Mouse (Mus musculus) spleen, adult 2 months (tissue): ENCODE measurements around the gene Pappa. TPM values are rescaled to one million over a fixed set of nuclear protein-coding genes. Genes with fewer than 3 reads are reported as not detected.

Experiments used
- DNase-seq, 2 experiments: peaks; one replicate each; pipeline versions ENCODE4 v3.0.0 to v3.0.0-alpha.2; 2012 to 2021; ENCODE audit warnings: low spot score in 2 of 2, low read depth in 1 of 2
- H3K27ac ChIP-seq: fragments of 200-500 bp; 2 replicates; pipeline ENCODE4 v1.5.1; 2012; ENCODE audit warnings: low read length, inconsistent platforms; ENCODE audit not compliant: insufficient read depth
- H3K27me3 ChIP-seq: fragments of 200-500 bp; 2 replicates; pipeline ENCODE4 v1.6.1; 2012; ENCODE audit warnings: mild to moderate bottlenecking, moderate library complexity, low read length, inconsistent platforms; ENCODE audit not compliant: control insufficient read depth, insufficient read depth
- H3K36me3 ChIP-seq: fragments of 200-500 bp; 2 replicates; pipeline ENCODE4 v1.6.1; 2012; ENCODE audit warnings: mild to moderate bottlenecking, low read length, inconsistent platforms; ENCODE audit not compliant: control insufficient read depth, insufficient read depth
- H3K4me1 ChIP-seq: fragments of 200-500 bp; 2 replicates; pipeline ENCODE4 v1.6.1; 2011; ENCODE audit warnings: inconsistent platforms; ENCODE audit not compliant: control insufficient read depth, insufficient read depth, insufficient read length
- H3K4me3 ChIP-seq: fragments of 200-500 bp; 2 replicates; pipeline ENCODE4 v1.5.1; 2011; ENCODE audit warnings: mild to moderate bottlenecking, inconsistent platforms; ENCODE audit not compliant: insufficient read depth, insufficient read length; ENCODE audit errors: extremely low read depth
- CTCF ChIP-seq: fragments of 200-500 bp; IDR thresholded peaks from 2 replicates; pipeline ENCODE4 v1.5.1; 2011; ENCODE audit warnings: mild to moderate bottlenecking, inconsistent platforms; ENCODE audit not compliant: insufficient read depth, insufficient read length, insufficient replicate concordance; ENCODE audit errors: extremely low read depth
- POLR2A ChIP-seq: fragments of 200-500 bp; IDR thresholded peaks from 2 replicates; pipeline ENCODE4 v1.6.1; 2011; ENCODE audit warnings: low read depth, low read length, inconsistent platforms
- WGBS: fragments of 180-500 bp; shearing (Covaris S2); methylation state at CpG from one replicate; pipeline ENCODE4 v1.1.7; 2018; 5-methylcytosine and 5-hydroxymethylcytosine counted together
- polyA plus RNA-seq: library from polyadenylated mRNA; depleted of rRNA; stranded (reverse); fragments of >200 nt; gene quantifications from 2 replicates; pipeline ENCODE4 v1.2.3, GENCODE M21; 2012

The Pappa gene
- polyA plus RNA-seq, 1 experiment: 0.22 TPM

DNA sequence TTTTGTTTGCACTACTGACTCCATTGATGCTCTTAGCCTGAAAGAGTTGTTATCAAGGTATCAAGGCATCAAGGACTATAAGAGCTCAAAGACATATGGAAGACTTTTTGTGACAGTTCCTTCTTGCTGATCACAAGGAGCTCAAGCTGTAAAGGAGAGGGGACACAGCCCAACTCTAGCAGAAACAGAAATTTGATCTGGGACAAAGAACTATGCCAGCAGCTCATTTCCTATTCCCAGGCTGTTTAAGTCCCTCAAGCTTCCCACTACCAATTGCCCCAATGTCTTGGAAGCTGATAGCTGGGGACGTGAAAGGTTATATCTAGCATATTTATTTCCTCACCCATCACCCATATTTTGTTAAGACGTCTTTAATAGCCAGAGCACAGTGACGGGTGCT, 39.7 kb downstream of the Pappa start:
- Histone ChIP-seq H3K36me3 (no peaks in the 10 kb centered on the region), H3K27ac (no peak overlapping the region), H3K4me3 (no peak overlapping the region), H3K27me3 (no peaks in the 10 kb centered on the region), H3K4me1 (no peaks in the 10 kb centered on the region)
- DNase-seq: no peak
- 85% methylated on average over 3 of the region's 3 CpGs for WGBS
- TF ChIP-seq CTCF (no peak), POLR2A (no peak)

- no peaks in the 10 kb centered on the region for H3K4me1 ChIP-seq
- no peak for DNase-seq
- WGBS: 83% methylated on average over 3 of the region's 3 CpGs
- no peak overlapping the region for H3K4me3 ChIP-seq
- H3K27me3 ChIP-seq: no peaks in the 10 kb centered on the region
- no peak overlapping the region for H3K27ac ChIP-seq
- no peaks in the 10 kb centered on the region for H3K36me3 ChIP-seq
- TF ChIP-seq POLR2A (no peak), CTCF (no peak)
These were observed 42.4 kb downstream of the Pappa start for GRCm38 (mm10) chr4:65166288-65166835.

DNA sequence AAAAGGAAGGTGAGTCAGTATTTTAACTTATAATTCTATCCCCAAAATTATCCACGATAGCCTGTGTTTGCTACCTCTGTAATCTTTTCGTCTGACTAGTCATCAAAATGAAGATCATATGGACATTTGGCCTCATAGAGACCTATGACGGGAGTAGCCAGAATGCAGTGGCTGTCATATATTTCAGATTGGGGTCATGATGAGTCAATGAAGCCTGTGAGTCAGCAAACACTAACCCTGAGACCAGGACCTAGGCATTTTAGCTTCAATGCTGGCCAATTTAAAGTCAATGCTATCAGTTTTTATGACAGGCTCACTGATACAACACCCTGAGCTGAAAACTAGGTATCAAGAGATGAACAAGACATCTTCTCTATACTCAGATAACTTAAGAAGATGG, 50.5 kb downstream of the Pappa start:
- no peak for DNase-seq
- Histone ChIP-seq H3K4me3 (no peak overlapping the region), H3K27ac (no peak overlapping the region), H3K4me1 (no peaks in the 10 kb centered on the region), H3K36me3 (no peaks in the 10 kb centered on the region), H3K27me3 (no peaks in the 10 kb centered on the region)
- TF ChIP-seq POLR2A (no peak), CTCF (no peak)
- WGBS: 76% methylated on average over 3 of the region's 3 CpGs

DNA sequence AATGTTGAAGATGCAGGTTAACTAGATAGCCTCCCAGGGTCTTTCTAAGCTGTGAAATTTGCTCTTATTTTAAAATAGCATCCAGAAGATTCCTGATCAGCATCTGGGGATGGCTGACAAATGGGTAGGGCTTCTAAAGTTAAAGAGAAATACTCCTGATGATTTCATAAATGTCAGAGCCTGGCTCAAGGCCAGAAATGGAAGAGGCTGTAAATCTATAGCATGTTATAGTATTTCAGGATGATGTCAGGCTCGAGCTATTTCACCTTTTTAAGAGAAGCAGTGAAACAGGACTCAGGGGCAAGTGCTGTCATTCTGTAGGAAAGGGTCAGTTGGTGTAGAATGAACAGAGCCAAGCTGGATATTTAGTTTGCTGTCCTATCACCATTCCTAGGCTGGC, 54.2 kb downstream of the Pappa start:
- Histone ChIP-seq H3K36me3 (no peaks in the 10 kb centered on the region), H3K4me1 (no peaks in the 10 kb centered on the region), H3K27me3 (no peaks in the 10 kb centered on the region), H3K4me3 (no peak overlapping the region), H3K27ac (no peak overlapping the region)
- TF ChIP-seq POLR2A: no peak
- no peak for TF ChIP-seq CTCF
- WGBS: 19% methylated on average over 1 of the region's 1 CpGs
- DNase-seq: no peak

DNA sequence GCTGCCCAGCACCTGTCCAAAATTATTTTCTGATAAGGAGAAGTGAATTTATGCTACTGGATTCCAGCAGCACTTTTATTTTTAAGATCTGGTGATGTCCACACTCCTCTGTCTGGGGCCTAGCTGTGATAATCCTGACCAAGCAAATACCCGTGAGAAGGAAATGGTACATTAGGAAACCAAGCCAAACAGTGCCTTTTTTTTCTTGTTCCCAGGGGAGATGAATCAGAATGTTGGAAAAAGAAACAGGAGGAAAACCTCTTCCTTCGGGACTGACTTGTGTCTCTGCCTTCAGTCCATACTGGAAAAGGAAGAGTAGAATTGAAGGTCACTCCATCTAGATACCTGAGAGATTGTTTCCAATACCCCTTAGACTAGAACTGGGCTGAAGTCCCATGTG, 63.3 kb downstream of the Pappa start:
- Histone ChIP-seq H3K4me3 (no peak overlapping the region), H3K27ac (no peak overlapping the region), H3K4me1 (no peaks in the 10 kb centered on the region), H3K27me3 (no peaks in the 10 kb centered on the region), H3K36me3 (no peaks in the 10 kb centered on the region)
- WGBS: 75% methylated on average over 2 of the region's 2 CpGs
- TF ChIP-seq POLR2A: no peak
- DNase-seq: no peak

- WGBS: 75% methylated on average over 1 of the region's 1 CpGs
- no peak for DNase-seq
- TF ChIP-seq POLR2A (no peak), CTCF (no peak)
- no peaks in the 10 kb centered on the region for H3K36me3 ChIP-seq
- H3K27me3 ChIP-seq: no peaks in the 10 kb centered on the region
- H3K4me1 ChIP-seq: no peaks in the 10 kb centered on the region
- H3K27ac ChIP-seq: no peak overlapping the region
- no peak overlapping the region for H3K4me3 ChIP-seq
These were observed 63.7 kb downstream of the Pappa start for GRCm38 (mm10) chr4:65187716-65188115.

GRCm38 (mm10) chr4:65188921-65189485, 65.0 kb downstream of the Pappa start:
- Histone ChIP-seq H3K27ac (no peak overlapping the region), H3K27me3 (no peaks in the 10 kb centered on the region), H3K4me3 (no peak overlapping the region), H3K36me3 (no peaks in the 10 kb centered on the region), H3K4me1 (no peaks in the 10 kb centered on the region)
- TF ChIP-seq CTCF (no peak), POLR2A (no peak)
- 84% methylated on average over 6 of the region's 6 CpGs for WGBS
- DNase-seq: no peak
